ENCODE assay signal across 39 mouse cellular contexts in the genomic region with DNA sequence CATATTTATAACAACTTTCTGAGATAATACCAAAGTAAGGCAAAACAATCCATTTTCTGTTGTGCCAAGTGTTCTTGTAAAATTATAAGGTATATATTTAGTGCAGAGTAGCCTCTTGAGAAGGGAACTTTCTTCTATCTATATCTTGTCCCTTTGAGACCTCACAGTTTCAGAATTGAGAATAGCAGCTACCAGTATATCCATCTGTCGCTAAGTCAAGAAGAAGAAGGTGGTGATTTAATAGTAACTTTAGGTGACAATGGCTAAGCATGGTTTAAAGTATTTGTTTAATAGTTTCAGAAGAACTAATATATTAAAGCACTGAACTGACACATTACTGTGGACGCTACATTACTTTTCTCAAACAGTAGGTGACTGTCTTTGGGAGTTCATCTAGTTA. TPM values are rescaled to one million over a fixed set of nuclear protein-coding genes. Genes with fewer than 3 reads are reported as not detected.
"Had no signal": no experiment of that assay in that cellular context is flagged by ENCODE, and none has a peak within 500 bp of the region (broad histone marks: within the 10 kb centered on the region; RNA-seq: fewer than 3 reads in every experiment).

A gene (minus strand): TSS at position 101 of the 400 bp plus-strand sequence.

- H3K4me2 ChIP-seq: limb, embryonic 12.5 days; limb, embryonic 13.5 days; limb, embryonic 15.5 days; liver, embryonic 11.5 days; liver, embryonic 12.5 days; liver, embryonic 13.5 days; liver, embryonic 15.5 days; lung, embryonic 14.5 days; lung, embryonic 15.5 days; midbrain, embryonic 11.5 days; midbrain, embryonic 12.5 days; midbrain, embryonic 13.5 days; midbrain, embryonic 15.5 days; neural tube, embryonic 12.5 days had no signal

- H3K36me3 ChIP-seq: limb, embryonic 10.5 days; limb, embryonic 12.5 days; limb, embryonic 13.5 days; limb, embryonic 15.5 days; liver, embryonic 12.5 days; liver, embryonic 13.5 days; liver, embryonic 15.5 days; lung, embryonic 15.5 days; midbrain, embryonic 10.5 days; midbrain, embryonic 12.5 days; midbrain, embryonic 13.5 days; midbrain, embryonic 15.5 days; neural tube, embryonic 12.5 days had no signal

- H3K4me3 ChIP-seq: limb, embryonic 10.5 days; limb, embryonic 12.5 days; limb, embryonic 13.5 days; limb, embryonic 15.5 days; liver, embryonic 12.5 days; liver, embryonic 13.5 days; liver, embryonic 15.5 days; lung, embryonic 15.5 days; megakaryocyte, embryonic 14.5 days; midbrain, embryonic 10.5 days; midbrain, embryonic 12.5 days; midbrain, embryonic 13.5 days; midbrain, embryonic 15.5 days; myocyte; neural tube, embryonic 12.5 days had no signal

- DNase-seq: left cerebral cortex, postnatal 4 days; liver; liver, embryonic 13.5 days; liver, postnatal 0 days; lung, adult 18-20 months; lung, adult 2 months; lung, embryonic 14.5 days; lung, postnatal 10 days; lung, postnatal 14 days; lung, postnatal 36 days; lung, postnatal 4 days; midbrain, embryonic 14.5 days had no signal

- H3K27me3 ChIP-seq: limb, embryonic 12.5 days; limb, embryonic 13.5 days; limb, embryonic 15.5 days; liver, embryonic 12.5 days; liver, embryonic 13.5 days; liver, embryonic 15.5 days; lung, embryonic 15.5 days; megakaryocyte, embryonic 14.5 days; midbrain, embryonic 12.5 days; midbrain, embryonic 13.5 days; midbrain, embryonic 15.5 days; neural tube, embryonic 12.5 days had no signal

- H3K4me1 ChIP-seq: limb, embryonic 10.5 days; limb, embryonic 12.5 days; limb, embryonic 13.5 days; limb, embryonic 15.5 days; liver, embryonic 12.5 days; liver, embryonic 13.5 days; liver, embryonic 15.5 days; lung, embryonic 15.5 days; megakaryocyte, embryonic 14.5 days; midbrain, embryonic 10.5 days; midbrain, embryonic 12.5 days; midbrain, embryonic 13.5 days; midbrain, embryonic 15.5 days; neural tube, embryonic 12.5 days had no signal

- ATAC-seq: liver, embryonic 12.5 days; liver, postnatal 0 days; lung, postnatal 0 days; midbrain, embryonic 13.5 days; midbrain, embryonic 15.5 days; midbrain, embryonic 16.5 days had no signal

- H3K9me3 ChIP-seq: limb, embryonic 10.5 days; limb, embryonic 12.5 days; limb, embryonic 13.5 days; limb, embryonic 15.5 days; liver, embryonic 12.5 days; liver, embryonic 13.5 days; liver, embryonic 15.5 days; lung, embryonic 15.5 days; megakaryocyte, embryonic 14.5 days; midbrain, embryonic 10.5 days; midbrain, embryonic 12.5 days; midbrain, embryonic 13.5 days; midbrain, embryonic 15.5 days; neural tube, embryonic 12.5 days had no signal

- H3K9ac ChIP-seq: limb, embryonic 12.5 days; limb, embryonic 13.5 days; limb, embryonic 15.5 days; liver, embryonic 12.5 days; liver, embryonic 13.5 days; liver, embryonic 14.5 days; liver, embryonic 15.5 days; liver, postnatal 0 days; lung, embryonic 14.5 days; lung, embryonic 15.5 days; midbrain, embryonic 12.5 days; midbrain, embryonic 13.5 days; midbrain, embryonic 15.5 days; neural tube, embryonic 12.5 days had no signal

- H3K27ac ChIP-seq: limb, embryonic 10.5 days; limb, embryonic 12.5 days; limb, embryonic 13.5 days; limb, embryonic 15.5 days; liver, embryonic 12.5 days; liver, embryonic 13.5 days; liver, embryonic 14.5 days; liver, embryonic 15.5 days; lung, embryonic 15.5 days; macrophage; midbrain, embryonic 10.5 days; midbrain, embryonic 12.5 days; midbrain, embryonic 13.5 days; midbrain, embryonic 15.5 days; neural tube, embryonic 12.5 days had no signal

RNA-seq across cellular contexts. Expression of the gene that starts here (rescaled TPM):
- polyA plus RNA-seq: limb, embryonic 10.5 days; limb, embryonic 11.5 days; limb, embryonic 12.5 days; limb, embryonic 13.5 days; limb, embryonic 14.5 days; limb, embryonic 15.5 days; liver, adult 2 months; liver, embryonic 11.5 days; liver, embryonic 12.5 days; liver, embryonic 13.5 days; liver, embryonic 14.5 days; liver, embryonic 15.5 days; liver, embryonic 16.5 days; liver, postnatal 0 days; lung, adult 2 months; lung, embryonic 14.5 days; lung, embryonic 15.5 days; lung, embryonic 16.5 days; lung, postnatal 0 days; macrophage; midbrain, embryonic 10.5 days; midbrain, embryonic 11.5 days; midbrain, embryonic 12.5 days; midbrain, embryonic 13.5 days; midbrain, embryonic 14.5 days; midbrain, embryonic 15.5 days; midbrain, embryonic 16.5 days; midbrain, postnatal 0 days; myocyte; neural tube, embryonic 11.5 days; neural tube, embryonic 12.5 days had no signal
